Mouse (Mus musculus) embryo, embryonic 11.5 days (tissue): ENCODE data around the gene Dnah14.

Source experiments
- DNase-seq: peaks from one replicate; pipeline ENCODE4 v3.0.0-alpha.2; 2012; ENCODE audit warnings: low read depth, low spot score

The Dnah14 gene

GRCm38 (mm10) chr1:181599376-181599775 lies 23.0 kb downstream of the Dnah14 start:
- no peak for DNase-seq

GRCm38 (mm10) chr1:181611118-181611517 lies 34.8 kb downstream of the Dnah14 start:
- no peak for DNase-seq

- DNase-seq = peak; percentile 57
Measured at GRCm38 (mm10) chr1:181615866-181616491, 39.6 kb downstream of the Dnah14 start.

GRCm38 (mm10) chr1:181617332-181617731 lies 41.0 kb downstream of the Dnah14 start:
- DNase-seq = no peak

- DNase-seq = no peak
Measured at GRCm38 (mm10) chr1:181623149-181623680, 46.9 kb downstream of the Dnah14 start.

- DNase-seq = no peak
Measured at GRCm38 (mm10) chr1:181624876-181625275, 48.5 kb downstream of the Dnah14 start.

- DNase-seq = no peak
Measured at GRCm38 (mm10) chr1:181628276-181628675, 51.9 kb downstream of the Dnah14 start.

- DNase-seq = no peak
Measured at GRCm38 (mm10) chr1:181631371-181631770, 55.0 kb downstream of the Dnah14 start.

- DNase-seq = no peak
Measured at GRCm38 (mm10) chr1:181637997-181638713, 61.8 kb downstream of the Dnah14 start.

- no peak for DNase-seq
Measured at GRCm38 (mm10) chr1:181640383-181640782, 64.0 kb downstream of the Dnah14 start.

GRCm38 (mm10) chr1:181647467-181647866 lies 71.1 kb downstream of the Dnah14 start:
- no peak for DNase-seq

- DNase-seq = no peak
Measured at GRCm38 (mm10) chr1:181653481-181653880, 77.1 kb downstream of the Dnah14 start.

- no peak for DNase-seq
Measured at GRCm38 (mm10) chr1:181656421-181656820, 80.1 kb downstream of the Dnah14 start.

- DNase-seq = no peak
Measured at GRCm38 (mm10) chr1:181666801-181667200, 90.4 kb downstream of the Dnah14 start.

- DNase-seq = no peak
Measured at GRCm38 (mm10) chr1:181694729-181695498, 118.6 kb downstream of the Dnah14 start.

- no peak for DNase-seq
Measured at GRCm38 (mm10) chr1:181728707-181729106, 152.3 kb downstream of the Dnah14 start.

GRCm38 (mm10) chr1:181733517-181733916 lies 157.2 kb downstream of the Dnah14 start:
- no peak for DNase-seq

- DNase-seq = no peak
Measured at GRCm38 (mm10) chr1:181740259-181740658, 163.9 kb downstream of the Dnah14 start.

GRCm38 (mm10) chr1:181742251-181742885 lies 166.0 kb downstream of the Dnah14 start:
- DNase-seq = peak; percentile 8

GRCm38 (mm10) chr1:181769392-181769791 lies 193.0 kb downstream of the Dnah14 start:
- DNase-seq = no peak

- no peak for DNase-seq
Measured at GRCm38 (mm10) chr1:181771871-181772270, 195.5 kb downstream of the Dnah14 start.

- no peak for DNase-seq
Measured at GRCm38 (mm10) chr1:181776541-181776940, 200.2 kb downstream of the Dnah14 start.
